Mouse (Mus musculus) CD8-positive naive resting alpha-beta T cell, adult 57 days (primary cell): ENCODE data around the gene Vipas39. TPM values are rescaled to one million over a fixed set of nuclear protein-coding genes. Genes with fewer than 3 reads are reported as not detected.

Experiments used
- total RNA-seq: library from RNA; stranded (reverse); gene quantifications from one replicate; pipeline ENCODE4 v1.2.4, GENCODE M21; 2023

The Vipas39 gene
- total RNA-seq = 26.4 TPM

DNA sequence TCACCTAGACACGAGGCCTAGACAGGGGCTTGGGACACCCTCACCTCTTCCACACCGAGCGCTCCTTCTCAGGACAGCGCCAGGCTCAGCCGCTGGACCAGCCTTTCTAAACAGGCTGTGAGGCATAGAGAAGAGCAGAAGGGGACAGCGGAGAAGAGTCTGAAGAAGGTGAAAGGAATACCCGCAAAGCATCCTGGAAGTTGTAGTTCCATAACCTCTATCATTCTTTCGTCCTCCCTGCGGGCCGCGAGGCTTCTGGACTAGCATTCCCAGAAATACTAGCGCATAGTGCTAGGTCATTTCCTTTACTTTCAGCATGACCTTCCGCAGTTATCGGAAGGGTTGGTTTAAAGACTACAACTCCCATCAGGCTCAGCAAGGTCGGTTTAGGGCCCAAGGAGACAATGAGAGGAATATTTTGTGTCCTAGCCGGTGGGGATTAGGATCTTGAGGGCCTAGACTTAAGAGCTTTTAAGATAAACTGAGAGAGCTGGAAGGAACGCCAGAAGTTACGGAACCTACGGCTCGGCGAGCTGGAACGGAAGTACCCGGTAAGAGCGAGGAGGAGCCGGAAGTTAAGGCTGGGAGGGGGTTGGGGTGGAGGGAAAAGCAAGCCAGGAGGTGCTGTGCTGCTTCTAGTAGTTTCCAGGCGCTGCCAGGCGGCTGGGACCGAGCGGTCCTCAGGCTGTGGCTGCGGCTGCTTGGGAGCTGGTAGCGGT is at the start of gene Vipas39, which contains the start of gene Ahsa1:
Gene Vipas39, minus strand, starts transcription at position 149 of the 719 bp plus-strand sequence.
Gene Ahsa1, plus strand, starts transcription at position 372 of the 719 bp plus-strand sequence.

DNA sequence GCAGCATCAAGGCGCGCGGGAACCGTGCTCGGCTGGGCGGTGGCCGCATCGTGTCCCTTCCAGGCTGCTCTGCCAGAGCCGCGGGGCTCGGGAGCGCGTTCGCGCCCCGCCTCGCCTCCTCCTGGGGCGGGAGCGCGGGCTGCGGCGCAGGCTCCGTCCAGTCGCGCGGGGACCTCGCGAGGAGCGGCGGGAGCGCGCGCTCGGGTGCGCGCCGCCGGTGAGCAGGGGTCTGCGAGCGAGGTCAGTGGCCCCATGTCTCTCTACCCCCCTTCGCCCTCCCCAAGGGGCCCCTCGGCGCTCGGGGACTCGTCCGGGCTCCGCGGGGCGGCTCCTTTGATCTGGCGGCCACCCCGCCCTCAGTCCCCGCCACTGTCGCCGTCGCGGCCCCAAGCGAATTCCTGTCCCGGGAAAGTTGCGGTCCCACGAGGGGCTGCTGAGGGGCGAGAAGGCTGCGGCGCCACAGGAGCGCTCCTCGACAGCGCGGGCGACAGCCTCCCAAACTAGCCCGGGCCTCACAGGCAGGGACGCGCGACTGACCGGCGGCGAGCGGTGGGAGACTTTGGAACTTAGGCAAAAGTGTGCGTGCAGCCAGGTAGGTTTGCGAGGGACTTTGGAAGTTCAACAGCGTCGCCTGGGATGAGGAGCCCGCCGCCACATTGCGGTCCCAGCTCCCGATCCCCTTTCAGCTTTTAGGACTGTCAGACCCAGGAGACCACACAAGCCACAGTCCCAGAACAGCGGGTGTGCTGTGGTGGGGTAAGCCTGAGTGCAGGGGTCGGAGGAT is 33.8 kb upstream of the Vipas39 start, which contains the start of gene Ism2:
Gene Ism2, minus strand, starts transcription at position 49 of the 784 bp plus-strand sequence.

DNA sequence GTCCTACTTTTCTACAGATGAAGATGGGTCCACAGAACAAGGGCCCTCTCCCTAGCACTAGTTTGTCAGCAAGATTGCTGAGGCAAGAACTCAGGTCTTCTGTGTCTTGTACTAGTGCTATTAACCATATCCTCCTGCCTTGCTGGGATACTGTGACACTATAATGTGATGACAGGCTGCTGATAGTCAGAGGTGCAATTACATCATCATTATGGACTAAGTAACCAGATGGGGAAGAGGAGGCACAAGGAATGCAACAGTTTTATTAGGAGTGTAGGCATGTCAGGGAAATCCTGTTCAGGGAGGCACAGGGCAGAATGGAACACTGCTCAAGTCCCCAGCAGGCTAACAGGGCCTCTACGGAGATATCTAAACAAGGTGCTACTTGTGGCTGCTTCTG is 27.4 kb downstream of the Vipas39 start, which contains the start of gene Noxred1:
Gene Noxred1, minus strand, starts transcription at position 101 of the 400 bp plus-strand sequence.

DNA sequence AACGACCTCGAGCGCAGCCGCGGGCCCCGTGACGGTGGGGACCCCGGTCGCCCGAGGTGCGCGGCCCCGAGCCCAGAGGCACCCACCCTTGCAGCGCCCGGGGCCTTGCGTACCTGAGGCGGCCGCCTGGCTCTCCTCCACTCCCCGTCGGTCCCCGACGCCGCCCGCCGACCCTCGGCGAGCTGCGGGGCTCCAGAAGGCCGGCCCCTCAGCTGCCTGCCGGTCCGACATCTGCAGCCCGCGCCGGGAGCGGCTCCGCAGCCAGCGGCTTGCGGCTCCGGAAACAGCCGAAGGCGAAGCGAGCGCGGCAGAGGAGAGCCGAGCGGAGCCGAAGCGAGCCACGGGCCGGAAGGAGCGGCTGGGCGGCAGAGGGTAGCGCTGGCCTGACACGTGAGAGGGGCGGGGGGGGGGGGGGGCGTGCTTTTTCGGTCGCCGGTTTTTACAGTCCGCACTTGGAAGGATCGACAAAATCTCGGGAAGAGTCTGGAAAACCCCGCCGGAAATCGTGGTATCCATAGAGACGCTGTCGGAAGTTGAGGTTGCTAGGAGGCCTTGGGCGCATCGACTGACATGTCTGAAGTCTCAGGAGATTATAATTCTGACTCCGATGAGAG is 66.0 kb downstream of the Vipas39 start, which contains the start of gene Tmed8:
Gene Tmed8, minus strand, starts transcription at position 482 of the 614 bp plus-strand sequence.

DNA sequence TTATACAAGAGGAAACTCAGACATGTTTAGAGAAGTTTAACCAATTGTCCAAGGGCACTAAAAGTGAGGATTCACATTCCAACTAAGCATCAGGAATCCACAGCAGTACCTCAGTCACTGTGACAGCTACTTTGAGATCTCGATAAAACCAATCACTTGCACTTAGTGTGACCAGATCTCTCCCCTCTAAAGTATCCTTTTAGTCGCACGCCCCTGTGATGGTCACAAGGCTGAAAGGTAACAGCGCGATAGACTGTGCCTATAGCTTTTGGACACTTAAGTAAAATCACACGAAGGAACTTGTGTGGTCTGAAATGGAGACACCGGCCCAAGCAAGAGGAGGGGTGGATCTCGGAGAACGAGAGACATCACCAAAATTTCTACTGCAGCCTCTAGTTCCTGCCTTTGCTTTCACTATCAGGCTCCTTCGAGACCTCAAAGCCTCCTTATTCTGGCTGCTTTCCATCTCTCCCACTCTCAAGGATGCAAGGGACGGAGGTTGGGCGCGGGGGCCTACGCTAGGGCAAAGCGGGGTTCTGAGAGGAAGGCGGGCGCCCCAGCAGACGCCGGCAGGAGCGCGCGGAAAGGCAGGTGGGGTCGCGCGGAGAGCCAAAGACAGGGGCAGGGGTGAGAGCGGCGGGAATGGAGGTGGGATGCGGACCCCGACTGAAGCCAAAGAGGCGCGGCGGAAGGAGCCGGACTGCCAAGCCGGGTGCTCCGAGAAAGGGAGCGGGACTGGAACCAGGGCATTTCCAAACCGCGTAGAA is 66.7 kb downstream of the Vipas39 start, which contains the start of gene Samd15:
Gene Samd15, plus strand, starts transcription at position 518 of the 767 bp plus-strand sequence.

Other genes with a start within 250 kb of the Vipas39 start
- not detected for gene Tmem63c, start 244.9 kb downstream of the Vipas39 start, total RNA-seq
- gene Ngb, start 163.7 kb downstream of the Vipas39 start, total RNA-seq = 0.43 TPM
- gene Gstz1, start 119.1 kb downstream of the Vipas39 start, total RNA-seq = 12.2 TPM
- 5.2 TPM for gene Pomt2, start 118.3 kb downstream of the Vipas39 start, total RNA-seq
- gene Samd15, start 66.5 kb downstream of the Vipas39 start, total RNA-seq = not detected
- 15.0 TPM for gene Tmed8, start 65.8 kb downstream of the Vipas39 start, total RNA-seq
- 0.77 TPM for gene Noxred1, start 27.5 kb downstream of the Vipas39 start, total RNA-seq
- gene Ahsa1, start 223 bp upstream of the Vipas39 start, total RNA-seq = 108 TPM
- gene Ism2, start 33.4 kb upstream of the Vipas39 start, total RNA-seq = not detected
- 75.9 TPM for gene Sptlc2, start 122.1 kb upstream of the Vipas39 start, total RNA-seq
- gene Slirp, start 177.6 kb upstream of the Vipas39 start, total RNA-seq = 31.4 TPM
- gene Alkbh1, start 177.8 kb upstream of the Vipas39 start, total RNA-seq = 85.4 TPM
- gene Snw1, start 206.0 kb upstream of the Vipas39 start, total RNA-seq = 94.0 TPM
- gene Gm5788, start 228.5 kb upstream of the Vipas39 start, total RNA-seq = not detected
- not detected for gene Gm8300, start 248.1 kb upstream of the Vipas39 start, total RNA-seq